Mouse (Mus musculus): ENCODE results near the gene Trpm1. TPM values are rescaled to one million over a fixed set of nuclear protein-coding genes. Genes with fewer than 3 reads are reported as not detected.

Trpm1 gene
- polyA plus RNA-seq, 1 experiment from 2014 or later: not detected

Other genes with a start within 250 kb of the Trpm1 start
- not detected in 3 replicates for gene E030018B13Rik, start 237.0 kb upstream of the Trpm1 start, polyA plus RNA-seq (2018)
- 20.8 to 38.0 TPM (median 22.5 TPM) in 3 replicates for gene Klf13, start 214.9 kb upstream of the Trpm1 start, polyA plus RNA-seq (2018)
- gene Mtmr10, start 133.8 kb downstream of the Trpm1 start, polyA plus RNA-seq (2018): 25.6 to 41.0 TPM (median 25.9 TPM) in 3 replicates
- gene Fan1, start 220.3 kb downstream of the Trpm1 start, polyA plus RNA-seq (2018): 2.9 to 3.8 TPM (median 3.3 TPM) in 3 replicates
- 19.9 to 52.8 TPM (median 42.2 TPM) in 3 replicates for gene Mphosph10, start 238.4 kb downstream of the Trpm1 start, polyA plus RNA-seq (2018)
- gene Mcee, start 238.8 kb downstream of the Trpm1 start, polyA plus RNA-seq (2018): 58.1 to 88.1 TPM (median 62.8 TPM) in 3 replicates

Data from macrophage (primary cell).